Mouse (Mus musculus) macrophage (primary cell): ENCODE measurements around the gene Lrrc10. TPM values are rescaled to one million over a fixed set of nuclear protein-coding genes. Genes with fewer than 3 reads are reported as not detected.

Experiments used
- H3K27ac ChIP-seq: fragments of 350-480 bp; formaldehyde crosslinking; 2 replicates; pipeline ENCODE4 v1.9.0; 2021
- H3K36me3 ChIP-seq: fragments of 350-480 bp; formaldehyde crosslinking; 2 replicates; pipeline ENCODE4 v1.9.0; 2021; ENCODE audit errors: inconsistent target
- H3K4me3 ChIP-seq: fragments of 350-480 bp; formaldehyde crosslinking; 2 replicates; pipeline ENCODE4 v1.9.0; 2021; ENCODE audit errors: inconsistent target
- H3K79me2 ChIP-seq: fragments of 350-480 bp; formaldehyde crosslinking; 2 replicates; pipeline ENCODE4 v1.9.0; 2021; ENCODE audit errors: inconsistent target
- WGBS: methylation state at CpG from one replicate; pipeline ENCODE4 v1.1.7; 2026; ENCODE audit warnings: inconsistent platforms; ENCODE audit not compliant: missing documents; 5-methylcytosine and 5-hydroxymethylcytosine counted together
- polyA plus RNA-seq: library from polyadenylated mRNA; stranded (reverse); fragments of 250-400 nt; gene quantifications from 3 replicates; pipeline ENCODE4 v1.2.4, GENCODE M21; 2018; ENCODE audit warnings: inconsistent platforms

Gene Lrrc10
- polyA plus RNA-seq, 1 experiment from 2014 or later = not detected

- Histone ChIP-seq H3K79me2 (no peaks in the 10 kb centered on the region), H3K4me3 (no peak overlapping the region), H3K27ac (no peak overlapping the region), H3K36me3 (peaks cover 56% of the 10 kb centered on the region)
- WGBS = 75% methylated on average over 18 of the region's 18 CpGs
Measured at GRCm38 (mm10) chr10:117072191-117072888, 27.2 kb downstream of the Lrrc10 start.

DNA sequence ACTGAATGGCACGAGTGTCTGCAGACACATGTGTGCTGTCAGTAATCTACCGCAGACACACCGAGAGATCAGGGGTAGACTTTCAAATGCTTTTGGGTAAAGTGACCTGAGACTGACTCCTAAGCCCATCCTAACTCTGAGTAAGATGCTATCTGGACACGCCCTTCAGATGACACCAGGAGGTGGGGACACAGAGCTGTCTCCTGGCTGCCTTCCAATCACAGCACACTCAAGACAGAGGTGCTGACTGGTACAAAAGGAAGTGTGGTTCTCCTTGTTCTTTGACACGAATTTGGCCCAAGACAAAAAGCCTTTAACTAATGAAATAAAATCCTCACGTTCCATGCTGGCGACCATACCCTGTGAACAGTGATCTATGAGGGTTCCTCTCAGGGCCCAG is 28.0 kb downstream of the Lrrc10 start:
- Histone ChIP-seq H3K4me3 (no peak overlapping the region), H3K27ac (no peak overlapping the region), H3K79me2 (no peaks in the 10 kb centered on the region), H3K36me3 (peaks cover 61% of the 10 kb centered on the region)
- WGBS = 80% methylated on average over 7 of the region's 7 CpGs

DNA sequence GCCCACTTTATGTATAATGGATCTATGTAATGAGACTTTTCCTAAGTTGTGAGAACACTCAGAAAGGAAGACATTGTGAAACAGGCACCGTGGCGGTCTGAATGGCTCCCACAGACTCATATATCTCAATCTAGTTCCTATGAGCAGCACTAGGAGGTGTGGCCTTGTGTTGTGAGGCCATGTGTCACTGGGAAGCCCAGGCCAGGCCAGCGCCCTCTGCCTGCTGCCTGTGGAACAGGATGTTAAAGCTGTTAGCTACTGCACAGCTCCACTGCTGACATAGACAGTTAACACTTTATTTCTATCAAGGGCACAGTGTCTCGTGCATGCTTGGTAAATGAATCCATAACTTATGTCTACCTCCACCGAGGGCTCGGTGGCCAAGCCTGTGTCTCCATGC is 33.1 kb downstream of the Lrrc10 start:
- Histone ChIP-seq H3K4me3 (no peak overlapping the region), H3K36me3 (peaks cover 64% of the 10 kb centered on the region), H3K27ac (no peak overlapping the region), H3K79me2 (no peaks in the 10 kb centered on the region)
- 72% methylated on average over 6 of the region's 6 CpGs for WGBS

DNA sequence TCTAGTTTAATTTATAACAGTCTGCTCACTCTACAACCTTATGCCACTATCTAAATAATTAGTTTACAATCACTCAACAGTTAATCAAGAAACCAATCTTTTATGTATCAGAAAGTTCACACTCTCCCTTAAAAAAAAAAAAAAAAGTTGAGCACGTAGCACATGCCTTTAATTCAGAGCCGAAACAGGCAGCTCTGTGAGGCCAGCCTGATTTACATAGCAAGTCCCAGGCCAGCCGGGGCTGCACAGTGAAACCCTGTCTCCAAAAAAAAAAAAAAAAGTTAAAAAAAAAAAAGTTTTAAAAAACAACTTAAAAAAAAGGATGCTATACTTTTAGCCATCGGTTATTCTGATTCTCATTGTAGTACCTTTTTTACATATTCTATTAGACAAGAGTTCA is 36.2 kb downstream of the Lrrc10 start:
- WGBS = 87% methylated on average over 4 of the region's 4 CpGs
- Histone ChIP-seq H3K27ac (no peak overlapping the region), H3K79me2 (no peaks in the 10 kb centered on the region), H3K4me3 (no peak overlapping the region), H3K36me3 (peaks cover 50% of the 10 kb centered on the region)

- WGBS = 85% methylated on average over 2 of the region's 2 CpGs
- Histone ChIP-seq H3K36me3 (peaks cover 44% of the 10 kb centered on the region), H3K4me3 (no peak overlapping the region), H3K79me2 (no peaks in the 10 kb centered on the region), H3K27ac (no peak overlapping the region)
Measured at GRCm38 (mm10) chr10:117081914-117082359, 36.8 kb downstream of the Lrrc10 start.

DNA sequence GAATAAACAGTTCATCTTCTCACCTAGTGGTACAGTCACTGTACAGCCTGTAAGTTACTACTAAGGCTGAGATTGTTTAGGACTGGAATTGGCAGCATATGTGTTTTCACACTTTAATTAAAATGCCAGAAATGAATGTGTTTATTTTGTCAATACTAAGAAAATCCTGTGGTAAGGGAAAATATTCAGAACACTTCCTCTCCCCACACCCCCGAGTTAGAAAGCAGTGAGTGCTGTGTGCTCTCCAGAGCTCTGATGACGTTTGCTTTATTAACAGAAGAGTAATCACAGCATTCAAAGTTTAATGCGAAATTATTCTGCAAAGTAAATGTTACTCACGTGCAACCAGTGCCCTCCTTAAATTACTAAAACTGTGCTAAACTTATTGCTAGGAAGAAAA is 44.5 kb downstream of the Lrrc10 start:
- H3K36me3 ChIP-seq = peaks cover 22% of the 10 kb centered on the region

DNA sequence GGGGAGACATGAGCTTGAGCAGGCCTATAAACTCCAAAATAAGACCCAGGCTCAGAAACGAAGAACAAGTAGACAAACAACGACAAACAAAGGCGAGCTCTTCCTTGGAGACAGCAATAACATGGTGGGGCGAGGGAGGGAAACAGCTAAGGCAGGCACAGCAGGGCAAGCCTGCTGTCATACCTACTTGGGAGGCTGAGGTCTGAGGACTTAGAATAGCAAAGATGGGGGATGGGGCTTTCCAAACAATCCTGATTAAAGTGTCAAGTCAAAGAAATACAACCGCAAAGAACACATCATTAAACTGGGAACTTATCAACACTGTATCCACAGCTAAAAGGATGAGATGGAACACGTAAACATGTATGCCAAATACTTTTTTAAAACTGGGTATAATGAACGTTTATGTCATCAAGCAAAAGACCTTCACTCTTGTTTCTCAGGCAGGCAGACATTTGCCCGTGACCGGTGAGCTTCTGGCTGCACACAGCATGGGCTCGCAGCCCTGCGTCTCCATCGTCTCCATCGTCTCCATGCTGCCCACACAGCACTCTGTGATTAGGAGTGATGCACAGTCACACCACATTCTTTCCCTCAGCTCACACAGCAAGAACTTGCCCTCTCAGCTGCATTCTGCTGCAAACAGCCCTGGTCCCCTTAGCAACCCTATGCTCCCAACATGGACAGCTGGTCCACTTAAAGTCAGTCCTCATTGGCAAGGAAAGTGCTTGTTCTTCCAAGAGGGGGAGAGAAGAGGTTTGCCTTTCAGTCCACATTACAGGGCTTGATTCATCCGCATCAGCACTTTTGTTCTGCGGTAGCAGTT is 49.6 kb downstream of the Lrrc10 start:
- Histone ChIP-seq H3K27ac (no peak overlapping the region), H3K79me2 (peaks cover 39% of the 10 kb centered on the region; the same call in 1 of the 2 replicates), H3K4me3 (no peak overlapping the region), H3K36me3 (peaks cover 27% of the 10 kb centered on the region)
- WGBS = 88% methylated on average over 15 of the region's 15 CpGs

More for the DNA sequence above, 44.5 kb downstream of the Lrrc10 start:
- H3K27ac ChIP-seq = no peak overlapping the region
- H3K79me2 ChIP-seq = peaks cover 12% of the 10 kb centered on the region; the same call in 1 of the 2 replicates
- 68% methylated on average over 4 of the region's 4 CpGs for WGBS
- H3K4me3 ChIP-seq = no peak overlapping the region

- 88% methylated on average over 6 of the region's 6 CpGs for WGBS
- no peak overlapping the region for H3K4me3 ChIP-seq
- peaks cover 27% of the 10 kb centered on the region for H3K36me3 ChIP-seq
- no peak overlapping the region for H3K27ac ChIP-seq
- H3K79me2 ChIP-seq = peaks cover 50% of the 10 kb centered on the region
Measured at GRCm38 (mm10) chr10:117096096-117096495, 51.0 kb downstream of the Lrrc10 start.

Other genes with a start within 250 kb of the Lrrc10 start
- not detected in 3 replicates for gene Myrfl, start 148.4 kb upstream of the Lrrc10 start, polyA plus RNA-seq
- 2.7 to 2.9 TPM (median 2.8 TPM) in 3 replicates for gene Rab3ip, start 94.6 kb upstream of the Lrrc10 start, polyA plus RNA-seq
- gene Gm10271, start 72.7 kb upstream of the Lrrc10 start, polyA plus RNA-seq = not detected in 3 replicates
- 0.04 TPM in 1 of 3 replicates, not detected in the others for gene Best3, start 59.0 kb upstream of the Lrrc10 start, polyA plus RNA-seq
- gene Cct2, start 18.5 kb downstream of the Lrrc10 start, polyA plus RNA-seq = 127 to 262 TPM (median 206 TPM) in 3 replicates
- gene Frs2, start 103.2 kb downstream of the Lrrc10 start, polyA plus RNA-seq = 10.7 to 14.5 TPM (median 13.7 TPM) in 3 replicates
- gene Yeats4, start 179.2 kb downstream of the Lrrc10 start, polyA plus RNA-seq = 55.6 to 78.5 TPM (median 58.7 TPM) in 3 replicates
- gene 9530003J23Rik, start 193.4 kb downstream of the Lrrc10 start, polyA plus RNA-seq = not detected in 3 replicates
- 16,156 to 35,026 TPM (median 20,022 TPM) in 3 replicates for gene Lyz2, start 237.0 kb downstream of the Lrrc10 start, polyA plus RNA-seq
- gene Lyz1, start 247.5 kb downstream of the Lrrc10 start, polyA plus RNA-seq = 3.4 to 8.7 TPM (median 5.9 TPM) in 3 replicates